Mouse (Mus musculus) CD4-positive, CD25-positive, alpha-beta regulatory T cell, adult 2 months (primary cell): ENCODE results near the gene Slc12a1.

ENCODE experiments used
- DNase-seq: peaks from one replicate; pipeline ENCODE4 v3.0.0-alpha.2; 2012; ENCODE audit warnings: low read depth, low spot score

Gene Slc12a1

GRCm38 (mm10) chr2:125208894-125209596 is 56.7 kb downstream of the Slc12a1 start:
- DNase-seq = no peak

GRCm38 (mm10) chr2:125211831-125212510 is 59.7 kb downstream of the Slc12a1 start:
- no peak for DNase-seq

GRCm38 (mm10) chr2:125214592-125214991 is 62.3 kb downstream of the Slc12a1 start:
- peak; percentile 74 for DNase-seq

GRCm38 (mm10) chr2:125217286-125217685 is 65.0 kb downstream of the Slc12a1 start:
- no peak for DNase-seq

- no peak for DNase-seq
These were observed 66.3 kb downstream of the Slc12a1 start for GRCm38 (mm10) chr2:125218566-125218965.

- no peak for DNase-seq
These were observed 67.0 kb downstream of the Slc12a1 start for GRCm38 (mm10) chr2:125219268-125219667.

- DNase-seq = no peak
These were observed 69.4 kb downstream of the Slc12a1 start for GRCm38 (mm10) chr2:125221673-125222072.

GRCm38 (mm10) chr2:125228472-125229409 is 76.4 kb downstream of the Slc12a1 start:
- no peak for DNase-seq

- no peak for DNase-seq
These were observed 79.9 kb downstream of the Slc12a1 start for GRCm38 (mm10) chr2:125232183-125232582.

GRCm38 (mm10) chr2:125233537-125233936 is 81.2 kb downstream of the Slc12a1 start:
- DNase-seq = no peak

- no peak for DNase-seq
These were observed 81.7 kb downstream of the Slc12a1 start for GRCm38 (mm10) chr2:125234049-125234448.

- DNase-seq = peak; percentile 5
These were observed 93.4 kb downstream of the Slc12a1 start for GRCm38 (mm10) chr2:125245545-125246285.

- DNase-seq = peak; percentile 41
These were observed 94.4 kb downstream of the Slc12a1 start for GRCm38 (mm10) chr2:125246669-125247068.

GRCm38 (mm10) chr2:125247108-125247961 is 95.0 kb downstream of the Slc12a1 start, which contains the start of gene Dut:
Dut (plus strand) TSS chr2:125247190.
- DNase-seq = peak; percentile 98

- no peak for DNase-seq
These were observed 95.6 kb downstream of the Slc12a1 start for GRCm38 (mm10) chr2:125247962-125248235.

- DNase-seq = no peak
These were observed 96.0 kb downstream of the Slc12a1 start for GRCm38 (mm10) chr2:125248256-125248655.

- DNase-seq = no peak
These were observed 97.0 kb downstream of the Slc12a1 start for GRCm38 (mm10) chr2:125249339-125249738.

GRCm38 (mm10) chr2:125249874-125250273 is 97.6 kb downstream of the Slc12a1 start:
- DNase-seq = peak; percentile 58

- DNase-seq = peak; percentile 47
These were observed 99.5 kb downstream of the Slc12a1 start for GRCm38 (mm10) chr2:125251781-125252180.

- DNase-seq = peak; percentile 76
These were observed 100.0 kb downstream of the Slc12a1 start for GRCm38 (mm10) chr2:125252275-125252674.
